Mouse (Mus musculus) stomach, postnatal 0 days (tissue): ENCODE data around the gene Evl. TPM values are rescaled to one million over a fixed set of nuclear protein-coding genes. Genes with fewer than 3 reads are reported as not detected.

ENCODE experiments used
- ATAC-seq: fragments of 200-750 bp; cut with Nextera tagmentation; 2 replicates; pipeline ENCODE4 v1.8.0; 2017; ENCODE audit not compliant: low FRiP score, low TSS enrichment
- DNase-seq: peaks from one replicate; pipeline ENCODE4 v3.0.0-alpha.2; 2016; ENCODE audit warnings: low spot score
- H3K27ac ChIP-seq: fragments of 300-500 bp; sonication (generic); replicated peaks from 2 replicates; pipeline ENCODE4 v1.5.1; 2014; ENCODE audit warnings: mild to moderate bottlenecking, control low read depth
- H3K27me3 ChIP-seq: fragments of 300-500 bp; sonication (generic); 2 replicates; pipeline ENCODE4 v1.6.1; 2014; ENCODE audit warnings: low read length; ENCODE audit not compliant: control insufficient read depth, insufficient read depth
- H3K36me3 ChIP-seq: fragments of 300-500 bp; sonication (generic); 2 replicates; pipeline ENCODE4 v1.6.1; 2014; ENCODE audit warnings: low read length, mixed read lengths; ENCODE audit not compliant: control insufficient read depth, insufficient read depth
- H3K4me1 ChIP-seq: fragments of 300-500 bp; sonication (generic); replicated peaks from 2 replicates; pipeline ENCODE4 v1.6.1; 2014; ENCODE audit warnings: antibody characterized with exemption; ENCODE audit not compliant: control insufficient read depth, insufficient read depth
- H3K4me2 ChIP-seq: fragments of 300-500 bp; sonication (generic); replicated peaks from 2 replicates; pipeline ENCODE4 v1.6.1; 2014; ENCODE audit warnings: low read depth, mild to moderate bottlenecking, control low read depth, moderate library complexity
- H3K4me3 ChIP-seq: fragments of 300-500 bp; sonication (generic); 2 replicates; pipeline ENCODE4 v1.5.1; 2014; ENCODE audit warnings: low read depth, low read length, control low read depth
- H3K9ac ChIP-seq: fragments of 300-500 bp; sonication (generic); 2 replicates; pipeline ENCODE4 v1.6.1; 2014; ENCODE audit warnings: mild to moderate bottlenecking, low read length, control low read depth, mixed read lengths
- H3K9me3 ChIP-seq: fragments of 300-500 bp; sonication (generic); 2 replicates; pipeline ENCODE4 v1.6.1; 2016; ENCODE audit warnings: low read length; ENCODE audit not compliant: control insufficient read depth
- CTCF ChIP-seq: IDR thresholded peaks from 2 replicates; pipeline ENCODE4 v1.5.1; 2016; ENCODE audit warnings: antibody characterized with exemption, low read depth, mild to moderate bottlenecking, moderate library complexity
- EP300 ChIP-seq: optimal IDR thresholded peaks from 2 replicates; pipeline ENCODE3; 2016; ENCODE audit warnings: antibody characterized with exemption
- WGBS: fragments of 180-500 bp; shearing (Covaris S2); extraction: QIAGEN DNeasy Blood & Tissue Kit; methylation state at CpG from one replicate; pipeline ENCODE4 v1.1.7; 2014; 5-methylcytosine and 5-hydroxymethylcytosine counted together
- polyA plus RNA-seq: library from polyadenylated mRNA; unstranded; fragments of >200 nt; fragmentation: Nextera tagmentation; extraction: Ambion mirVana; gene quantifications from 2 replicates; pipeline ENCODE4 v1.2.1, GENCODE M21; 2015

Gene Evl
- polyA plus RNA-seq, 1 experiment from 2014 or later = 27.8 TPM

DNA sequence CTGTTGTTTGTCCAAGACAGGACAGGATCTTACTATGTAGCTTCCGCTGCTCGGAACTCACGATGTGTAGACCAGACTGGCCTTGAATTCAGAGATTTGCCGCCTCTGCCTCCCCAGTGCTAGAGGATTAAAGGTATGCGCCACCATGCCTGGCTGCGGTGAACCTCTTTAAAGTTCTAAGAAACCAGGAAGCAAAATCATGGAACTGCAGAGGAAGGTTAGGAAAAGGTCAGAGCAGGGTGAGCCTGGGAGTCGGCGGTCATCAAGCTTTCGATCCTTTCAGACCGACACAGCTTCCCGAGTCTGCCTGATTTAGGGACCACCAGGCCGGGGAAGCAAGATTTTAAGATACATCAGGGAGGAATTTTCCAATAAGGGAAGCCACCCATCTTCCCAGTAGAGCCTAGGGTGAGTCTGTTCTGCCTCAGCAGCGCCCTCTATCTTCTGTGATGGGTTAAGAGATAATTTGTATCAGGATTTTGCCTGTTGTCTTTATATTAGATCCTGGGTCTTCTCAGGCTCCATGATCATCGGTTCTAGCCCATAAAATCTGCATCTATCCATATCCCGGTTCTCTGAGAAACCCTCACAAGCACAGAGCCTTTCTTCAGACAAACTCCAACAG lies 7.2 kb upstream of the Evl start:
- Histone ChIP-seq H3K4me3 (no peak overlapping the region), H3K4me2 (no peak overlapping the region), H3K9ac (no peak overlapping the region), H3K9me3 (0 out of 2 replicates have a peak, but pooled peaks cover 3% of the 10 kb centered on the region), H3K27ac (no peak overlapping the region), H3K27me3 (no peaks in the 10 kb centered on the region), H3K4me1 (no peaks in the 10 kb centered on the region; the same call in 1 of the 2 replicates), H3K36me3 (no peaks in the 10 kb centered on the region)
- TF ChIP-seq CTCF = peak; percentile 39
- no peak for TF ChIP-seq EP300
- 63% methylated on average over 15 of the region's 15 CpGs for WGBS
- DNase-seq (no peak), ATAC-seq (no peak)

DNA sequence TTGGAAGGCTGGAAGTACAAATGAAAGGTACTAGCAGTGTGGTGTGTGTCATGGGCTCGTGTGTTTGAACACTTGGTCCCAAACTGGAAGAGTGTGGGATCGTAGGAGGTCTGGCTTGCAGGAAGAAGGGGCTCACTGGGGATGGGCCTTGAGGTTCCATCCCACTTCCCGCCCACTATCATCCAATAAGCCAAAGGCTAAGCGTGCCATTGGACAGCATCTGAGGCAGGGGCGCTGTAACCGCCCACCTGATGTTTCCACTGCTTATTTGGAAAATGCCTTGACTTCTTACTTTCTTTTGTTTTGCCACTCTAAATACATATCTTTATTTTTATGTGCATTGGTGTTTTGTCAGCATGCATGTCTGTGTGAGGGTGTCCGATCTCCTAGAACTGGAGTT lies 2.8 kb upstream of the Evl start:
- TF ChIP-seq EP300 (no peak), CTCF (no peak)
- 0 out of 2 replicates have a peak, but pooled peaks cover 3% of the 10 kb centered on the region for H3K9me3 ChIP-seq
- H3K36me3 ChIP-seq = no peaks in the 10 kb centered on the region
- H3K27ac ChIP-seq = no peak overlapping the region
- no peak overlapping the region for H3K9ac ChIP-seq
- ATAC-seq = no peak
- peaks cover 4% of the 10 kb centered on the region for H3K4me1 ChIP-seq
- H3K4me2 ChIP-seq = no peak overlapping the region
- no peak overlapping the region for H3K4me3 ChIP-seq
- no peak for DNase-seq
- 80% methylated on average over 7 of the region's 7 CpGs for WGBS
- H3K27me3 ChIP-seq = no peaks in the 10 kb centered on the region

DNA sequence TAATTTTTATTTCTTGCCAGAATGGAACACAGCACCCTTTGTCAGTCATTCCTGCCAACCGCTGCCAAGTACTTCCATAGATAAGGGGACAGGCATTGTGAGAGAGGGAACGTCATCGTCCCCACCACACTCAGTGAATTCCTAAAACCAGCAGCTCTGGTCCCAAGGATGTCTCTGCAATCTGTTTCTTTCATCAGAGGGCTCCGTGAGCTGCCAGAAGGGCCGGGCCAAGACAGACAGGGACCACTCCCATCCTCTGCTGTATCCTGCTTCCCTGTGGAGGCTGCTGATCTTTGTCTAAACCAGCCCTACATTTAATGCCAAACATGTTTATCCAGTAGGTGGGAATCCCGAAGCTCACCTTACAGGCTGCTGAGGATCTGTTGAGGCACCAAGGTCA lies 1.4 kb upstream of the Evl start:
- DNase-seq (no peak), ATAC-seq (no peak)
- Histone ChIP-seq H3K27ac (no peak overlapping the region), H3K4me3 (no peak overlapping the region), H3K4me1 (peaks cover 7% of the 10 kb centered on the region), H3K9me3 (no peaks in the 10 kb centered on the region), H3K36me3 (no peaks in the 10 kb centered on the region), H3K4me2 (no peak overlapping the region), H3K9ac (no peak overlapping the region), H3K27me3 (no peaks in the 10 kb centered on the region)
- 30% methylated on average over 6 of the region's 6 CpGs for WGBS
- TF ChIP-seq CTCF = no peak
- TF ChIP-seq EP300 = no peak

DNA sequence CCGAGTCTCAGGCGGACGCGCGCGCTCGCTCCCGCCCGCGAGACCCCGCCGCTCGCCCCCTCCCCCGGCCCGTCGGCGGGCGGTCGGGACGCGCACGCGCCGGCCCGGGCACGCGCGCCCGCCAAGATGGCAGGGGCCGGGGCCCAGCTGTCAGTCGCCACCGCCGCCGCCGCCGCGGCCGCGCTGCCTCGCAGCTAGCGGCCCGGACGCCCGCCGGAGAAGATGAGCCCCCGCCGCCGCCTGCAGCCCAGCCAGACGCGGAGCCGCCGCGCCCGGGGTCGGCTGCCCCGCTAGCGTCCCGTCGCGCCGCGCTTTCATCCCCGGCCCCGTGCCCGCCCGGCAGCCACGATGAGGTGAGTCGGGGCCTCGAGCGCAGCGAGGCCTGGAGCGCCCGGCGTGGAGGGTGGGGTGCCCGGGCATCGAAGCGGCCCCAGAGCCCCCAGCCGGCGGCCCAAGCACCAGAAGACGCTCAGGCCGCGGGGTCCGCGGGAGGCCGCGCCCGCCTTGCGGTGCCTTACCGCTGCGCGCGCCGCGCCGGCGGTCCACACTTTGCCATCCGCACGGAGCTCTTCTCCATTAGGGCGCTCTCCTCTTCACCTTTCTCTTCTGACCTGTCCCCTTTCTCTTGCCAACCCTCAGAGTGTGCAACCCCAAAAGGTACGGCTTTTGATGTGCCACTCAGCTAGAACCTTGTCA lies 489 bp downstream of the Evl start:
- DNase-seq (peak; percentile 51), ATAC-seq (peak; percentile 57)
- peak overlapping the region; percentile 80 for H3K4me2 ChIP-seq
- TF ChIP-seq CTCF (no peak), EP300 (no peak)
- peak overlapping the region; percentile 94 for H3K4me3 ChIP-seq
- no peaks in the 10 kb centered on the region for H3K9me3 ChIP-seq
- H3K27ac ChIP-seq = peak overlapping the region; percentile 86
- no peaks in the 10 kb centered on the region for H3K36me3 ChIP-seq
- no peaks in the 10 kb centered on the region for H3K27me3 ChIP-seq
- peak overlapping the region; percentile 91 for H3K9ac ChIP-seq
- under 1% methylated on average over 47 of the region's 100 CpGs for WGBS
- H3K4me1 ChIP-seq = peaks cover 8% of the 10 kb centered on the region

DNA sequence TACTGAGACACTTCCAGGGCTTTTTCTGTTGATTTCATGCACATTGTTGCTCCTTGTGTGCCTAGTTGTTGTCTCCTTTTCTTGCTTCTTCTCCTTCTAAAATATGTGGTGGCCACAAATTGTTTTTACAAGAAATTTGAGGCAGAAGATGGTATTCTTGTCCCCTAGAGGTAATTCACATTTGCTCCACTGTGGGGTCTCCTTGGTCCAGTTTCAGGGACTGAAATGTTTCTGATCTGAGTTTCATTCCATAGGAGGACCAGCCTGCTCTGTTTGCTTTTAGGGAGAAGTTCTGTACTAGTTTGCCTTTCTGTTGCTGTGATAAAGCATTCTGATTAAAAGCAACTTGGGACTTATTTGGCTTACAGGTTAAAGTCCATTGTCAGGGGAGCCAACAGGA lies 3.7 kb downstream of the Evl start:
- peaks cover 6% of the 10 kb centered on the region for H3K4me1 ChIP-seq
- no peaks in the 10 kb centered on the region for H3K36me3 ChIP-seq
- DNase-seq = peak; percentile 37
- TF ChIP-seq CTCF (peak; percentile 55), EP300 (no peak)
- H3K27ac ChIP-seq = peak overlapping the region; percentile 35; the same call in 1 of the 2 replicates
- H3K4me3 ChIP-seq = no peak overlapping the region
- ATAC-seq = peak; percentile 11; the same call in 1 of the 2 replicates
- H3K27me3 ChIP-seq = no peaks in the 10 kb centered on the region
- no peaks in the 10 kb centered on the region for H3K9me3 ChIP-seq
- H3K9ac ChIP-seq = no peak overlapping the region
- H3K4me2 ChIP-seq = peak overlapping the region; percentile 11; the same call in 1 of the 2 replicates

DNA sequence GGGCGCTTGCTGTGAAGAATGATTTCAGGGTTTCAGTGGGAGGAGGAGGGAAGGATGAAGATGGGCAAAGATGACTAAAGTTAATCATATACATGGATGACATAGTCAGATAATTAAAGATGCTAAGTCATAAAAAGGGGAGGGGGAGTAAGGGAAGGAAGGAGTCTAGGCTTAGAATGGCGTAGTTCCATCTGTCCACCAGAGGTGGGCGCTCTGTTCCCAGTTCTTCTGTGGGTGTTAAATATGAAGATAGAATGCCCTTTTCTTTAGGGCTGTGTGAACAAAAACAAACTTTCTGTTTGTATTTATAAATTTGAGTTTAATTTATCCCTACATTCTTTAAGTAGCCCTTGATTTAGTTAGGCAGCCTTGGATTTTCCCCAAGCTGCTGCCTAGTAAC lies 8.7 kb downstream of the Evl start:
- Histone ChIP-seq H3K27me3 (no peaks in the 10 kb centered on the region), H3K4me3 (no peak overlapping the region), H3K4me2 (no peak overlapping the region), H3K36me3 (no peaks in the 10 kb centered on the region), H3K9ac (no peak overlapping the region), H3K27ac (no peak overlapping the region), H3K9me3 (no peaks in the 10 kb centered on the region), H3K4me1 (no peaks in the 10 kb centered on the region)
- ATAC-seq (no peak), DNase-seq (no peak)
- TF ChIP-seq EP300 (no peak), CTCF (peak; percentile 72)
- WGBS = 85% methylated on average over 3 of the region's 3 CpGs
